ENCODE assay signal across 8 mouse cellular contexts in genomic region chr10:19592556-19592955, GRCm38 (mm10). TPM values are rescaled to one million over a fixed set of nuclear protein-coding genes. Genes with fewer than 3 reads are reported as not detected.
DNase-seq lines count a peak whose midpoint lies in the region; ATAC-seq and TF ChIP-seq lines count a peak whose summit lies in the region.

No protein-coding gene starts in this region.

- WGBS in lung, adult 2 months = under 1% methylated on average over 3 of the region's 3 CpGs
- WGBS in embryonic facial prominence, embryonic 12.5 days = 7% methylated on average over 3 of the region's 3 CpGs
- WGBS in intestine, embryonic 14.5 days = 3% methylated on average over 3 of the region's 3 CpGs
- 7% methylated on average over 3 of the region's 3 CpGs for WGBS in neural tube, embryonic 13.5 days

- H3K36me3 ChIP-seq in embryonic facial prominence, embryonic 12.5 days = no peaks in the 10 kb centered on the region; the same call in 1 of the 2 replicates
- no peaks in the 10 kb centered on the region for H3K36me3 ChIP-seq in intestine, embryonic 14.5 days (ENCODE audit: control insufficient read depth, insufficient read depth, low read length)
- H3K36me3 ChIP-seq in neural tube, embryonic 13.5 days = no peaks in the 10 kb centered on the region

- peak overlapping the region; percentile 64 for H3K4me2 ChIP-seq in embryonic facial prominence, embryonic 12.5 days (replicated peaks)
- peak overlapping the region; percentile 65 for H3K4me2 ChIP-seq in intestine, embryonic 14.5 days (ENCODE audit: low read length)
- peak overlapping the region; percentile 85 for H3K4me2 ChIP-seq in neural tube, embryonic 13.5 days

- H3K9ac ChIP-seq in embryonic facial prominence, embryonic 12.5 days = peak overlapping the region; percentile 78
- peak overlapping the region; percentile 73 for H3K9ac ChIP-seq in intestine, embryonic 14.5 days (ENCODE audit: low read length)
- H3K9ac ChIP-seq in neural tube, embryonic 13.5 days = peak overlapping the region; percentile 84

- no peak for TF ChIP-seq POLR2A in lung, adult 2 months (IDR thresholded peaks at IDR 0.05; ENCODE audit: borderline replicate concordance, extremely low read depth, low read depth, low read length)

- peaks cover 28% of the 10 kb centered on the region for H3K4me1 ChIP-seq in lung, adult 2 months (ENCODE audit: control insufficient read depth, insufficient read depth, low read length)
- peaks cover 17% of the 10 kb centered on the region; the same call in 1 of the 2 replicates for H3K4me1 ChIP-seq in embryonic facial prominence, embryonic 12.5 days
- peaks cover 18% of the 10 kb centered on the region for H3K4me1 ChIP-seq in intestine, embryonic 14.5 days (replicated peaks; ENCODE audit: control insufficient read depth, insufficient read depth, low read length)
- peaks cover 23% of the 10 kb centered on the region for H3K4me1 ChIP-seq in neural tube, embryonic 13.5 days (replicated peaks)

- no peak for ATAC-seq in embryonic facial prominence, embryonic 12.5 days (ENCODE audit: insufficient number of reproducible peaks, insufficient read depth, low FRiP score, low TSS enrichment)
- ATAC-seq in intestine, embryonic 14.5 days (replicated peaks; ENCODE audit: low FRiP score, low TSS enrichment, low read depth) = no peak
- no peak for ATAC-seq in neural tube, embryonic 13.5 days (ENCODE audit: low read depth)

- H3K9me3 ChIP-seq in embryonic facial prominence, embryonic 12.5 days = no peaks in the 10 kb centered on the region
- no peaks in the 10 kb centered on the region for H3K9me3 ChIP-seq in intestine, embryonic 14.5 days (ENCODE audit: control insufficient read depth, low read length)
- no peaks in the 10 kb centered on the region for H3K9me3 ChIP-seq in neural tube, embryonic 13.5 days

- H3K27me3 ChIP-seq in embryonic facial prominence, embryonic 12.5 days = no peaks in the 10 kb centered on the region
- no peaks in the 10 kb centered on the region for H3K27me3 ChIP-seq in intestine, embryonic 14.5 days (replicated peaks; ENCODE audit: control insufficient read depth, insufficient read depth, low read length)
- H3K27me3 ChIP-seq in neural tube, embryonic 13.5 days = 0 out of 2 replicates have a peak, but pooled peaks cover 5% of the 10 kb centered on the region

- intact Hi-C loops in left cerebral cortex, postnatal 4 days (cut with DNase I) = no loop called here

- peak overlapping the region; percentile 90 for H3K4me3 ChIP-seq in lung, adult 2 months (replicated peaks; ENCODE audit: extremely low read depth, low read depth, low read length)
- peak overlapping the region; percentile 73 for H3K4me3 ChIP-seq in embryonic facial prominence, embryonic 12.5 days
- peak overlapping the region; percentile 58 for H3K4me3 ChIP-seq in intestine, embryonic 14.5 days (ENCODE audit: low read depth, low read length)
- peak overlapping the region; percentile 75 for H3K4me3 ChIP-seq in neural tube, embryonic 13.5 days

- no peak for DNase-seq in lung, adult 2 months
- DNase-seq in lung, postnatal 4 days = no peak
- no peak for DNase-seq in intestine, embryonic 14.5 days (ENCODE audit: low spot score)
- no peak for DNase-seq in left cerebral cortex, postnatal 4 days
- DNase-seq in gastrocnemius, adult 8-10 months (ENCODE audit: low spot score in 2 of 2) = no peak
- no peak for DNase-seq in kidney, postnatal 4 days

- no peak for TF ChIP-seq CTCF in lung, adult 2 months (IDR thresholded peaks at IDR 0.05; ENCODE audit: insufficient read depth, low read length)

- no peak overlapping the region for H3K27ac ChIP-seq in embryonic facial prominence, embryonic 12.5 days
- H3K27ac ChIP-seq in intestine, embryonic 14.5 days (ENCODE audit: low read depth) = peak overlapping the region; percentile 69; the same call in 1 of the 2 replicates
- H3K27ac ChIP-seq in neural tube, embryonic 13.5 days (replicated peaks) = no peak overlapping the region

RNA-seq across cellular contexts. Expression of gene Ifngr1, which starts 0.8 kb away (rescaled TPM):
- 53.1 and 72.3 TPM in 2 replicates for polyA plus RNA-seq in lung, adult 2 months (2012; rRNA removed)
- 31.0 and 33.5 TPM in 2 replicates for polyA plus RNA-seq in embryonic facial prominence, embryonic 12.5 days (2016; fragmentation: Nextera tagmentation; extraction: Ambion mirVana)
- polyA plus RNA-seq in intestine, embryonic 14.5 days (2014; fragmentation: Nextera tagmentation; extraction: Ambion mirVana) = 82.2 and 85.2 TPM in 2 replicates
- polyA plus RNA-seq in neural tube, embryonic 13.5 days (2015; fragmentation: Nextera tagmentation; extraction: Ambion mirVana) = 23.9 and 27.1 TPM in 2 replicates
- total RNA-seq in left cerebral cortex, postnatal 4 days (2021) = 10 to 100 TPM; 12.4 to 12.5 TPM
- total RNA-seq in gastrocnemius, adult 8-10 months (2022) = 10 to 100 TPM; 13.2 to 24.6 (median 20.5) TPM

RNA-seq across cellular contexts. Expression of gene Il22ra2, which starts 29.2 kb away (rescaled TPM):
- polyA plus RNA-seq in lung, adult 2 months (2012; rRNA removed) = 0.32 and 0.43 TPM in 2 replicates
- polyA plus RNA-seq in embryonic facial prominence, embryonic 12.5 days (2016; fragmentation: Nextera tagmentation; extraction: Ambion mirVana) = not detected in 2 replicates
- polyA plus RNA-seq in intestine, embryonic 14.5 days (2014; fragmentation: Nextera tagmentation; extraction: Ambion mirVana) = not detected in 2 replicates
- polyA plus RNA-seq in neural tube, embryonic 13.5 days (2015; fragmentation: Nextera tagmentation; extraction: Ambion mirVana) = not detected in 2 replicates
- total RNA-seq in left cerebral cortex, postnatal 4 days (2021) = not detected
- total RNA-seq in gastrocnemius, adult 8-10 months (2022) = not detected
